16 mouse cellular contexts compared by ENCODE assay signal in genomic region chr9:120449696-120450329, GRCm38 (mm10).
"Had no signal": no experiment of that assay in that cellular context is flagged by ENCODE, and none has a peak within 500 bp of the region (broad histone marks: within the 10 kb centered on the region; RNA-seq: fewer than 3 reads in every experiment).

No protein-coding gene starts in this region.

- H3K9ac ChIP-seq: liver, embryonic 15.5 days; midbrain, embryonic 15.5 days; neural tube, embryonic 12.5 days had no signal

- H3K4me3 ChIP-seq: liver, embryonic 15.5 days; midbrain, embryonic 15.5 days; neural tube, embryonic 12.5 days had no signal

- H3K4me2 ChIP-seq: liver, embryonic 11.5 days; liver, embryonic 15.5 days; midbrain, embryonic 15.5 days; neural tube, embryonic 12.5 days had no signal

- H3K27me3 ChIP-seq: liver, embryonic 15.5 days; midbrain, embryonic 15.5 days; neural tube, embryonic 12.5 days had no signal

- DNase-seq: kidney, adult 8-10 months; kidney, postnatal 36 days; layer of hippocampus, postnatal 36 days; left cerebral cortex, postnatal 4 days; lung, adult 2 months; lung, postnatal 36 days; thymus, adult 18-20 months; thymus, postnatal 14 days had no signal

- H3K36me3 ChIP-seq: liver, embryonic 15.5 days; midbrain, embryonic 15.5 days; neural tube, embryonic 12.5 days had no signal

- H3K4me1 ChIP-seq: liver, embryonic 15.5 days; midbrain, embryonic 15.5 days; neural tube, embryonic 12.5 days had no signal

- H3K27ac ChIP-seq: kidney, postnatal 0 days; liver, embryonic 15.5 days; midbrain, embryonic 15.5 days; neural tube, embryonic 12.5 days; stomach, postnatal 0 days had no signal

- H3K9me3 ChIP-seq: liver, embryonic 15.5 days; midbrain, embryonic 15.5 days; neural tube, embryonic 12.5 days had no signal

- ATAC-seq: intestine, postnatal 0 days; lung, postnatal 0 days; midbrain, embryonic 15.5 days had no signal
